Mouse (Mus musculus) neural tube, embryonic 15.5 days (tissue): Measurements from ENCODE around the gene Slc7a6. TPM values are rescaled to one million over a fixed set of nuclear protein-coding genes. Genes with fewer than 3 reads are reported as not detected.
"Not testable (repeated sequence)": the region's sequence is repeated elsewhere in the genome, so short reads cannot be mapped to it uniquely, and the experiment has no call there.

Source experiments
- ATAC-seq: fragments of 200-750 bp; cut with Nextera tagmentation; 2 replicates; pipeline ENCODE4 v1.8.0; 2017; ENCODE audit warnings: mild to moderate bottlenecking, moderate TSS enrichment, moderate library complexity; ENCODE audit not compliant: low FRiP score
- H3K27ac ChIP-seq: fragments of 300-500 bp; sonication (generic); replicated peaks from 2 replicates; pipeline ENCODE4 v1.5.1; 2015; ENCODE audit warnings: mild to moderate bottlenecking, inconsistent platforms
- H3K27me3 ChIP-seq: fragments of 300-500 bp; sonication (generic); replicated peaks from 2 replicates; pipeline ENCODE4 v1.6.1; 2015; ENCODE audit warnings: inconsistent platforms
- H3K36me3 ChIP-seq: fragments of 300-500 bp; sonication (generic); 2 replicates; pipeline ENCODE4 v1.6.1; 2015; ENCODE audit warnings: inconsistent platforms
- H3K4me1 ChIP-seq: fragments of 300-500 bp; sonication (generic); 2 replicates; pipeline ENCODE4 v1.6.1; 2015; ENCODE audit warnings: inconsistent platforms
- H3K4me2 ChIP-seq: fragments of 300-500 bp; sonication (generic); 2 replicates; pipeline ENCODE4 v1.6.1; 2015; ENCODE audit warnings: inconsistent platforms, mild to moderate bottlenecking, moderate library complexity
- H3K4me3 ChIP-seq: fragments of 300-500 bp; sonication (generic); replicated peaks from 2 replicates; pipeline ENCODE4 v1.5.1; 2015; ENCODE audit warnings: mild to moderate bottlenecking, inconsistent platforms
- H3K9ac ChIP-seq: fragments of 300-500 bp; sonication (generic); replicated peaks from 2 replicates; pipeline ENCODE4 v1.6.1; 2015; ENCODE audit warnings: mild to moderate bottlenecking, inconsistent platforms
- H3K9me3 ChIP-seq: fragments of 300-500 bp; sonication (generic); replicated peaks from 2 replicates; pipeline ENCODE4 v1.6.1; 2016; ENCODE audit warnings: inconsistent platforms
- WGBS: fragments of 180-500 bp; shearing (Covaris S2); methylation state at CpG from one replicate; pipeline ENCODE4 v1.1.7; 2015; ENCODE audit warnings: mixed read lengths; 5-methylcytosine and 5-hydroxymethylcytosine counted together
- polyA plus RNA-seq: library from polyadenylated mRNA; unstranded; fragments of >200 nt; fragmentation: Nextera tagmentation; extraction: Ambion mirVana; gene quantifications from 2 replicates; pipeline ENCODE4 v1.2.1, GENCODE M21; 2015

Slc7a6 gene
- polyA plus RNA-seq, 1 experiment from 2014 or later: 55.6 TPM

- no peak for ATAC-seq
- no peak overlapping the region for H3K9ac ChIP-seq
- no peaks in the 10 kb centered on the region for H3K27me3 ChIP-seq
- no peaks in the 10 kb centered on the region for H3K9me3 ChIP-seq
- WGBS: 92% methylated on average over 5 of the region's 5 CpGs
- H3K4me2 ChIP-seq: no peak overlapping the region
- peaks cover 61% of the 10 kb centered on the region for H3K36me3 ChIP-seq
- no peak overlapping the region for H3K4me3 ChIP-seq
- H3K4me1 ChIP-seq: no peaks in the 10 kb centered on the region
- H3K27ac ChIP-seq: no peak overlapping the region
Observed at GRCm38 (mm10) chr8:106194062-106194461, 25.4 kb downstream of the Slc7a6 start.

DNA sequence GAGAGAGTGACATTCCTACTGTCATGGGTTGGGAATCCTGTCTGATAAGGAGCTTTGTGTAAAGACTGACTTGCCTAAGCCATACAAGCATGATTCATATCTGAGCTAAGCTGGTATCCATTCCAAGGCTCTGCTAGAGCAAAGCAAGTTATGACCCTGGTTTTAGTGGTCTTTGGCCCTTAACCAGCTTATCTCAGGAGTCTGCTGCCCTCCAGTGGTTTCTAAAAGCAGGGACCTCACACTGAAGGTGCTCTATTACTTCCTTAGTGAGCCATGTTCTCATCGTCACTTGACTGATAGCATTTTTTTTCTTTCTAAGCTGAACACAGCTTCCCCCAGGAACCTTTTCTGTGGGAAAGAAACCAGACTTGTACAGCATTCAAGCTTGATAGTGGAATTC lies 30.1 kb downstream of the Slc7a6 start:
- Histone ChIP-seq H3K4me1 (no peaks in the 10 kb centered on the region), H3K27ac (no peak overlapping the region), H3K9ac (no peak overlapping the region), H3K9me3 (no peaks in the 10 kb centered on the region), H3K4me3 (no peak overlapping the region), H3K27me3 (no peaks in the 10 kb centered on the region), H3K36me3 (peaks cover 79% of the 10 kb centered on the region), H3K4me2 (no peak overlapping the region)
- 17% methylated on average over 1 of the region's 1 CpGs for WGBS
- ATAC-seq: no peak

GRCm38 (mm10) chr8:106199596-106199995 lies 30.9 kb downstream of the Slc7a6 start:
- not testable (repeated sequence) for H3K27me3 ChIP-seq, H3K27ac ChIP-seq, ATAC-seq, H3K4me2 ChIP-seq, H3K4me3 ChIP-seq, H3K4me1 ChIP-seq, H3K9ac ChIP-seq, H3K9me3 ChIP-seq
- H3K36me3 ChIP-seq: peaks cover 76% of the 10 kb centered on the region
- WGBS: 91% methylated on average over 3 of the region's 3 CpGs

DNA sequence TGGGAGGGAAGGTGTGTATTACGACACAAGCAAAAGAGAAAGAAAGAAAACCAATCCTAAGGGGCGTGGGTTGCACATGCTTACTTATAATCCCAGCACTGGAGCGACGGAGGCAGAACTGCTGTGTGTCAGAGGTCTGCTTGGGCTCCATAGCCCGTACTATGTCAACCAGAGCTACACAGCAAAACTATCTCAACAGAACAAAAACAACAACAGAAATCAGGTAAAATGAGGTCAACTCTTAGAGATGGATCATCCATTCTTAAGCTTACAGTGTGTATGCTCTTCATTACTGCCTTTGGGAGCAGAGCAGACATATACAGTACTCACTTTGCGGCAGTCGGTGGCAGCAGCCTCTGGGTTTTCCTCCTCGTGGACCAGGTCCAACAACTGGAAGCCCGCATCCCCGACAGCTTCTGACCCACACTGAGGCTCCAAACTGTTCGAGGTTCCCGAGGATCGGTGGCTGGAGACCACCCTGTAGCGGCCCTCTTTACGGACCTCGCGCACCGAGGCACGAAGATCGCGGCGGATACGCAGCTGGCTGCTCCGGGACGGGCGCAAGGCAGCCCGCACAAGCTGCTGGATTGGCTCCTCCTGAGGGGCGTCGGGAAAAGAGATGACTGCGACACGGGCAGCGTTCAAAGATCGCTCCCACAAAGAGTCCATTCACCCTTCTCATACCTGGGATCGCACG lies 41.5 kb downstream of the Slc7a6 start:
- peak overlapping the region; percentile 96 for H3K27ac ChIP-seq
- H3K4me1 ChIP-seq: peaks cover 29% of the 10 kb centered on the region
- peak overlapping the region; percentile 83 for H3K4me2 ChIP-seq
- ATAC-seq: peak; percentile 67
- WGBS: 1% methylated on average over 35 of the region's 35 CpGs
- peak overlapping the region; percentile 93 for H3K9ac ChIP-seq
- no peaks in the 10 kb centered on the region for H3K27me3 ChIP-seq
- H3K9me3 ChIP-seq: no peaks in the 10 kb centered on the region
- peaks cover 38% of the 10 kb centered on the region for H3K36me3 ChIP-seq
- H3K4me3 ChIP-seq: peak overlapping the region; percentile 91

DNA sequence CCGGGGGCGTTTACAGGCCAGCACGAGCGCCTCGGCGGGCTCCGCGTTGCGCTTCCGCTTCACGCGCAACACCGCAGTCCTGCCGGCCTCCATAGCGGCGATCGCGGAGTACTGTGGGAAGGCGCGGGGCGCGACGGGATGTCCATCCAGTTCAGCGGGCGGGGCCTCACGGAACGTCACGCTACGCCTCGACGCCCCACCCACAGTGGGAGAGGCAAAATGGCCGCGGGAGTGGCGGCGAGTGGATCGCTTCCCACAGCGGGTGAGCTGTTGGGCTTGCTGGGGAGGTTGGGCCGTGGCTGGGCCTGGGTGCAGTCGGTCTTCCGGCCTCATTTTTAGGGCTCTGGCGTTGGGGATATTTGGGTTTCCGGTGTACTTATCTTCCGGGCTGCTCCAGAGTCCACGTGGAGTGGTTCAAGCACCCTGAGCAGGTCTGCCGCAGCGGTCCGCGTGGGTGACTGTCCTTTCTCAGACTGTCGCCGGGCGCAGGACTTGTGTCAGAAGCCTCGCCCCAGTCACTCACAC lies 42.2 kb downstream of the Slc7a6 start, which contains the start of the genes Slc7a6os and Prmt7:
Slc7a6os (minus strand) TSS at position 115 of the 525 bp plus-strand sequence.
Prmt7 (plus strand) TSS at position 116 of the 525 bp plus-strand sequence.
- peak; percentile 99 for ATAC-seq
- Histone ChIP-seq H3K9ac (peak within 1 kb of the TSS; percentile 93), H3K27ac (peak within 1 kb of the TSS; percentile 96), H3K36me3 (peaks cover 39% of the 10 kb centered on the region), H3K4me1 (peaks cover 29% of the 10 kb centered on the region), H3K4me3 (peak within 1 kb of the TSS; percentile 91), H3K27me3 (no peaks in the 10 kb centered on the region), H3K9me3 (no peaks in the 10 kb centered on the region), H3K4me2 (peak within 1 kb of the TSS; percentile 83)
- 0% methylated on average over 52 of the region's 52 CpGs for WGBS

DNA sequence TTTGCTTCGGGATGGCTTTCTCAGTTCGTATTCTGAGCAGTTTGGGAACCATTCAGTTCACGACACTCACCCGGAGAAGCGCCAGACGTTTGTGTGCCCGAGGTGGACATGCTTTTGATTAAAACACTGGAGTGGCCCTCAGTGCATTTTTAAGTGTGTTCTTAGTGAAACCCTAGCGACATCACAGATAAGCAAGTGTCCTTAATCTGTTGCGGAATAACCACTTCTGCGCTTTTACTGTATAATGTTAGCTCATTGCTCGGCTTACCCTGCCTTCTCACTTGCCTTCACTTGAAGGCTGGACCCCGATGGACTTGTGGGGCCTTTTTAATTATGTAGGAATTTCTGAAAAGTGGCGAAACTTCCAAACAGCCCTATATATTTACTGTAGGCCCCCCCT lies 42.8 kb downstream of the Slc7a6 start:
- Histone ChIP-seq H3K27me3 (no peaks in the 10 kb centered on the region), H3K9me3 (no peaks in the 10 kb centered on the region), H3K27ac (peak overlapping the region; percentile 96), H3K36me3 (peaks cover 42% of the 10 kb centered on the region), H3K4me2 (peak overlapping the region; percentile 83), H3K4me1 (peaks cover 29% of the 10 kb centered on the region), H3K9ac (peak overlapping the region; percentile 93), H3K4me3 (peak overlapping the region; percentile 91)
- 5% methylated on average over 13 of the region's 13 CpGs for WGBS
- peak; percentile 2; the same call in 1 of the 2 replicates for ATAC-seq

GRCm38 (mm10) chr8:106213959-106214358 lies 45.3 kb downstream of the Slc7a6 start:
- peaks cover 54% of the 10 kb centered on the region for H3K36me3 ChIP-seq
- no peaks in the 10 kb centered on the region for H3K27me3 ChIP-seq
- no peak for ATAC-seq
- H3K4me3 ChIP-seq: no peak overlapping the region
- peaks cover 23% of the 10 kb centered on the region for H3K4me1 ChIP-seq
- H3K9me3 ChIP-seq: no peaks in the 10 kb centered on the region
- 95% methylated on average over 3 of the region's 3 CpGs for WGBS
- no peak overlapping the region for H3K9ac ChIP-seq
- H3K27ac ChIP-seq: no peak overlapping the region
- no peak overlapping the region for H3K4me2 ChIP-seq

DNA sequence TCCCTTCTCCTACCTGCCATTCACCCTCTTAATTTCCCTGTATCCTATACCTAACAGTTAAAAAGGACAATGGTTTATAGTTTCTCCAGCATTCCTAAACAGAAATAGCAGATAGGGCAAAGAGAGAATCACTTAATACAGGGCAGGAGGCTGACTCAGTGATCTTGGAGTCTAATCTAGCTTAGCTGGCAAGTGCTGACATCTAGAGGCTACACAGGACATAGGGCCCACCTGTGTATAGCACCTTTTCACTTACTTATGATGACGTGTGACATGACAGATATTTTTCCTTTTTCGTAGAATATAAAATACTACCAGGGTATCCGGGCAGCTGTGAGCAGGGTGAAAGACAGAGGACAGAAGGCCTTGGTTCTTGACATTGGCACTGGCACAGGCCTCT lies 51.0 kb downstream of the Slc7a6 start:
- H3K36me3 ChIP-seq: peaks cover 83% of the 10 kb centered on the region
- no peak overlapping the region for H3K9ac ChIP-seq
- no peaks in the 10 kb centered on the region for H3K9me3 ChIP-seq
- H3K27me3 ChIP-seq: no peaks in the 10 kb centered on the region
- no peak overlapping the region for H3K27ac ChIP-seq
- H3K4me1 ChIP-seq: no peaks in the 10 kb centered on the region
- no peak overlapping the region for H3K4me2 ChIP-seq
- ATAC-seq: no peak
- no peak overlapping the region for H3K4me3 ChIP-seq
- WGBS: 91% methylated on average over 3 of the region's 3 CpGs

DNA sequence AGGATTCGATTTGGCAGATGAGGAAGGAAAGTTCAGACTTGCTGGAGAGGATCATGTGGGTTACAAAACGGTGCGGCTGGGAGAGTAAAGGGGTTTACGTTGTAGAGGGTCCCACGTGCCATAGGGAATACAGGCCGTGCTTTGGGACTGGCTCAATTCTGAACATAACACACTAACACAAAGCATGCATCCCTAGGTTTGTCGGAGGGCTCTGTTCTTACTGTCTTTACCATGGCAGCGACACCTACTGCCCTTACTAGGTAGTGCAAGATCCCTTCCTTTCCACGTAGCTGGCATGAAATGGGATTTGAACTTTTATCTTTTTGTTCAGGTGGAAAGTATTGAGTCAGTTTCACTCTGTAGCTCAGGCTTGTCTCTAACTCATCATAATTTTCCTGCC lies 57.9 kb downstream of the Slc7a6 start:
- H3K9me3 ChIP-seq: no peaks in the 10 kb centered on the region
- H3K4me3 ChIP-seq: no peak overlapping the region
- no peaks in the 10 kb centered on the region for H3K27me3 ChIP-seq
- H3K4me2 ChIP-seq: no peak overlapping the region
- no peak overlapping the region for H3K9ac ChIP-seq
- H3K27ac ChIP-seq: no peak overlapping the region
- no peak for ATAC-seq
- 45% methylated on average over 9 of the region's 9 CpGs for whole genome bisulfite sequencing
- H3K36me3 ChIP-seq: peaks cover 64% of the 10 kb centered on the region
- H3K4me1 ChIP-seq: no peaks in the 10 kb centered on the region

GRCm38 (mm10) chr8:106231536-106231935 lies 62.9 kb downstream of the Slc7a6 start:
- no peak overlapping the region for H3K27ac ChIP-seq
- no peaks in the 10 kb centered on the region for H3K9me3 ChIP-seq
- WGBS: 88% methylated on average over 7 of the region's 7 CpGs
- H3K4me3 ChIP-seq: no peak overlapping the region
- peaks cover 65% of the 10 kb centered on the region for H3K36me3 ChIP-seq
- ATAC-seq: no peak
- no peaks in the 10 kb centered on the region for H3K27me3 ChIP-seq
- no peak overlapping the region for H3K9ac ChIP-seq
- H3K4me1 ChIP-seq: no peaks in the 10 kb centered on the region
- H3K4me2 ChIP-seq: no peak overlapping the region

DNA sequence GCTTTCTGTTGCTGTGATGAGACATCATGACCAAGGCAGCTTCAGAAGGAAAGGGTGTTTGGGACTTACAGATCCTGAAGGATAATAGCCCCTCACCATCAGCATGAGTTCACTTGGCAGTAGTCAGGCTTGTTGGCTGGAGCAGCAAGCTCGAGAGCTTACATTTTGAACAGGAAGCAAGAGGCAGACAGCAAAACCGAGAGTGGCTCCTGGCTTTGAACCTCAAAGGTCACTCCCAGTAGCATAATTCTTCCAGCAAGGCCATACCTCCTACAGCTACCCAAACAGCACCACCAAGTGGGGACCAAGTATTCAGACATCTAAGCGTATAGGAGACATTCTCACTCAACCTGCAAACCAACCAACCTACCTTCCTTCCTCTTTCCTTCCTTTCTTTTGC lies 64.1 kb downstream of the Slc7a6 start:
- WGBS: 80% methylated on average over 3 of the region's 3 CpGs
- no peaks in the 10 kb centered on the region for H3K27me3 ChIP-seq

DNA sequence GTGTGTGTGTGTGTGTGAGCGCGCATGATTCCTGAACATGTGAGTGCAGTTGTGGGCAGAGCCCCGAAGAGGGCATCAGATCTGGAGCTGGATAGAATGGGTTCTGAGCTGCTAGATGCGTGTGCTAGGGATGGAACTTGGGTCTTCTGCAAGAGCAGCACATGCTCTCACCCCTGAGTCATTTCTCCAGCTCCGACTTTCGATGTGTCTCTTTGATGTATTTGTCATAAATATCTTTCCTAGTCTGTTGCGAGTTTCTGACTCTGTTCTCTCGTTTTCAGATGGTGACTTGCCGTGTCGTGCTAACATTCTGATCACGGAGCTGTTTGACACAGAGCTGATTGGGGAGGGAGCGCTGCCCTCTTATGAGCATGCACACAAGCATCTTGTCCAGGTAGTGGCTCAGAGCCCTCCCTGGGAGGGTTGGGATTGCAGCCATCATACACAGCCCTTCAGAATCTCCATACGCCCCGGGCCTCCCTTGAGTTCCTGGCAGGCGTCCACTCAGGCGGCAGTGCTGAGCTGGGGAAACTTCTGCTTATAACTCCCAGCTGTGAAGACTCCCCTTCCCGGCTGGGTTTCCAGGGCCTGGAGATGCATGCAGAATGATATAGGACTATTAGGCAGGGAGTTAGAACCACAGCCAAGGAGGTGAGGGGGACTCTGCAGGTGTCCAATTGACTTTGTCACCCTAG lies 66.1 kb downstream of the Slc7a6 start:
- H3K9me3 ChIP-seq: no peaks in the 10 kb centered on the region
- H3K4me2 ChIP-seq: no peak overlapping the region
- WGBS: 94% methylated on average over 17 of the region's 17 CpGs
- no peak overlapping the region for H3K9ac ChIP-seq
- no peak overlapping the region for H3K4me3 ChIP-seq
- H3K27ac ChIP-seq: no peak overlapping the region
- H3K36me3 ChIP-seq: peaks cover 63% of the 10 kb centered on the region
- H3K27me3 ChIP-seq: no peaks in the 10 kb centered on the region
- no peak for ATAC-seq
- no peaks in the 10 kb centered on the region for H3K4me1 ChIP-seq

More for the DNA sequence above, 64.1 kb downstream of the Slc7a6 start:
- peaks cover 67% of the 10 kb centered on the region for H3K36me3 ChIP-seq
- no peaks in the 10 kb centered on the region for H3K4me1 ChIP-seq
- H3K4me2 ChIP-seq: no peak overlapping the region
- H3K9me3 ChIP-seq: no peaks in the 10 kb centered on the region
- no peak for ATAC-seq
- no peak overlapping the region for H3K9ac ChIP-seq
- H3K4me3 ChIP-seq: no peak overlapping the region
- no peak overlapping the region for H3K27ac ChIP-seq
